In the genomic region with DNA sequence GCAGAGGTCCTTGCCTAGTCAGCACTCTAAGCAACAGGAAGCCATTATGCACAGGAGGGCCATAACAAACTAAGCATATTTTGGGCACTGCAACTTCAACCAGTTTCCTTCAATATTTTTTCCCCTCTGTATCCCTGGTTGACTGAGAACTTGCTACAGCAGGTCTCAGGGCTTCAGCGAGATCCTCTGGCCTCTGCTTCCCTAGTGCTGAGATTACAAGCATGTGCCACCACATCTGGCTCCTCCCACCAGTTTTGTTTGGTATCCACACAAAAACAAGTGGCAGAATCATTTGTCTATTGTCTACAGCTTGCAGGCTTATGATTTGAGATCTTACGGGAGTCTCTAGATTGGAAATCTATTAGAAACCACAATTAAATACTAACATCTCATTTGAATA, we compare ENCODE assay signal across 1 mouse cellular context.
TF ChIP-seq lines count a peak whose summit lies in the region.

No protein-coding gene starts in this region.

TF ChIP-seq in MEL, 35 proteins besides CTCF, POLR2A, EP300 and RAD21:
- TF ChIP-seq MAZ (IDR thresholded peaks at IDR 0.05; ENCODE audit: low read depth, low read length) (no peak), ETS1 (IDR thresholded peaks at IDR 0.05; ENCODE audit: low read depth, low read length) (no peak)
